Mouse (Mus musculus): ENCODE results near the gene Gm3336. TPM values are rescaled to one million over a fixed set of nuclear protein-coding genes. Genes with fewer than 3 reads are reported as not detected.

Gene Gm3336
- polyA plus RNA-seq, 1 experiment from 2014 or later = 32.2 TPM

GRCm38 (mm10) chr8:70762118-70762517, 43.8 kb downstream of the Gm3336 start:
- ATAC-seq (ENCODE audit: low FRiP score, low TSS enrichment) (no peak), DNase-seq (ENCODE audit: low spot score) (no peak)
- TF ChIP-seq EP300 (optimal IDR thresholded peaks at IDR 0.05) = no peak
- TF ChIP-seq CTCF (IDR thresholded peaks at IDR 0.05; ENCODE audit: low read depth) = no peak
- 0 out of 2 replicates have a peak, but pooled peaks cover 7% of the 10 kb centered on the region for H3K4me1 ChIP-seq (replicated peaks; ENCODE audit: control insufficient read depth, insufficient read depth)
- no peak overlapping the region for H3K4me3 ChIP-seq (ENCODE audit: low read depth, low read length)
- H3K9me3 ChIP-seq (ENCODE audit: control insufficient read depth, low read length) = no peaks in the 10 kb centered on the region
- H3K27ac ChIP-seq (replicated peaks) = peak overlapping the region; percentile 24; the same call in 1 of the 2 replicates
- no peak overlapping the region for H3K4me2 ChIP-seq (replicated peaks; ENCODE audit: low read depth)
- H3K36me3 ChIP-seq (ENCODE audit: control insufficient read depth, insufficient read depth, low read length) = peaks cover 9% of the 10 kb centered on the region
- 50% methylated on average over 1 of the region's 1 CpGs for WGBS
- H3K27me3 ChIP-seq (ENCODE audit: control insufficient read depth, insufficient read depth, low read length) = no peaks in the 10 kb centered on the region
- no peak overlapping the region for H3K9ac ChIP-seq (ENCODE audit: low read length)

- Histone ChIP-seq H3K4me2 (replicated peaks; ENCODE audit: low read depth) (no peak overlapping the region), H3K4me1 (replicated peaks; ENCODE audit: control insufficient read depth, insufficient read depth) (0 out of 2 replicates have a peak, but pooled peaks cover 7% of the 10 kb centered on the region)
- 7% methylated on average over 3 of the region's 3 CpGs for WGBS
Observed at GRCm38 (mm10) chr8:70763354-70763753, 45.0 kb downstream of the Gm3336 start.

DNA sequence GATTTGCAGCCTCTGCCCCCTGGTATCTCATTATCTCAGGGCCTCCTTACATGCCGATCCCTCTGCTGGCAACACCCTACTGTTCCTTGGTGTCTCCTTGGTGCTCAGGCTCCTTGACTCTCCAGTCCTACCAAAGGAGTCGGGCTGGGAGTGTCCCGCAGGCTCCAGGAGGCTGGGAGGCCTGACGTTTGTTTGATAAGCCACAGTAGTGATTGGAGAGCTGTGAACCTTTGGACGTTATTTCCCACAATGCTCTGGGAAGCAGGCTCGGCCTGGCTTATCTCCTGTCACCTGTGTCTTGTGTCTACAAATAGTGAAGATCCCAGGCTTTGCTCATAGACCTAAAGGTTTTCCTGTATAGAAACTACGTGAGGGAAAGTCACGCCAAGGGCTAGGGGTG, 45.7 kb downstream of the Gm3336 start:
- Histone ChIP-seq H3K36me3 (ENCODE audit: control insufficient read depth, insufficient read depth, low read length) (peaks cover 13% of the 10 kb centered on the region), H3K27me3 (ENCODE audit: control insufficient read depth, insufficient read depth, low read length) (no peaks in the 10 kb centered on the region), H3K27ac (replicated peaks) (peak overlapping the region; percentile 82), H3K4me3 (ENCODE audit: low read depth, low read length) (no peak overlapping the region), H3K9me3 (ENCODE audit: control insufficient read depth, low read length) (no peaks in the 10 kb centered on the region), H3K4me1 (replicated peaks; ENCODE audit: control insufficient read depth, insufficient read depth) (0 out of 2 replicates have a peak, but pooled peaks cover 7% of the 10 kb centered on the region), H3K9ac (ENCODE audit: low read length) (no peak overlapping the region), H3K4me2 (replicated peaks; ENCODE audit: low read depth) (no peak overlapping the region)
- DNase-seq (ENCODE audit: low spot score) (peak; percentile 86), ATAC-seq (ENCODE audit: low FRiP score, low TSS enrichment) (peak; percentile 49)
- no peak for TF ChIP-seq CTCF (IDR thresholded peaks at IDR 0.05; ENCODE audit: low read depth)
- TF ChIP-seq EP300 (optimal IDR thresholded peaks at IDR 0.05) = no peak
- 60% methylated on average over 8 of the region's 8 CpGs for WGBS

More at GRCm38 (mm10) chr8:70763354-70763753, 45.0 kb downstream of the Gm3336 start:
- Histone ChIP-seq H3K9me3 (ENCODE audit: control insufficient read depth, low read length) (no peaks in the 10 kb centered on the region), H3K36me3 (ENCODE audit: control insufficient read depth, insufficient read depth, low read length) (peaks cover 12% of the 10 kb centered on the region), H3K27ac (replicated peaks) (peak overlapping the region; percentile 81), H3K9ac (ENCODE audit: low read length) (no peak overlapping the region), H3K4me3 (ENCODE audit: low read depth, low read length) (no peak overlapping the region), H3K27me3 (ENCODE audit: control insufficient read depth, insufficient read depth, low read length) (no peaks in the 10 kb centered on the region)
- ATAC-seq (ENCODE audit: low FRiP score, low TSS enrichment) (no peak), DNase-seq (ENCODE audit: low spot score) (peak; percentile 64)
- TF ChIP-seq CTCF (IDR thresholded peaks at IDR 0.05; ENCODE audit: low read depth) (peak; percentile 87), EP300 (optimal IDR thresholded peaks at IDR 0.05) (no peak)

- Histone ChIP-seq H3K9me3 (ENCODE audit: control insufficient read depth, low read length) (no peaks in the 10 kb centered on the region), H3K4me3 (ENCODE audit: low read depth, low read length) (no peak overlapping the region), H3K27ac (replicated peaks) (peak overlapping the region; percentile 82), H3K4me1 (replicated peaks; ENCODE audit: control insufficient read depth, insufficient read depth) (0 out of 2 replicates have a peak, but pooled peaks cover 3% of the 10 kb centered on the region), H3K9ac (ENCODE audit: low read length) (no peak overlapping the region), H3K4me2 (replicated peaks; ENCODE audit: low read depth) (peak overlapping the region; percentile 87), H3K36me3 (ENCODE audit: control insufficient read depth, insufficient read depth, low read length) (peaks cover 14% of the 10 kb centered on the region), H3K27me3 (ENCODE audit: control insufficient read depth, insufficient read depth, low read length) (no peaks in the 10 kb centered on the region)
- no peak for TF ChIP-seq CTCF (IDR thresholded peaks at IDR 0.05; ENCODE audit: low read depth)
- no peak for TF ChIP-seq EP300 (optimal IDR thresholded peaks at IDR 0.05)
- peak; percentile 67 for DNase-seq (ENCODE audit: low spot score)
- WGBS = 73% methylated on average over 13 of the region's 13 CpGs
- ATAC-seq (ENCODE audit: low FRiP score, low TSS enrichment) = no peak
Observed at GRCm38 (mm10) chr8:70764676-70765075, 46.3 kb downstream of the Gm3336 start.

DNA sequence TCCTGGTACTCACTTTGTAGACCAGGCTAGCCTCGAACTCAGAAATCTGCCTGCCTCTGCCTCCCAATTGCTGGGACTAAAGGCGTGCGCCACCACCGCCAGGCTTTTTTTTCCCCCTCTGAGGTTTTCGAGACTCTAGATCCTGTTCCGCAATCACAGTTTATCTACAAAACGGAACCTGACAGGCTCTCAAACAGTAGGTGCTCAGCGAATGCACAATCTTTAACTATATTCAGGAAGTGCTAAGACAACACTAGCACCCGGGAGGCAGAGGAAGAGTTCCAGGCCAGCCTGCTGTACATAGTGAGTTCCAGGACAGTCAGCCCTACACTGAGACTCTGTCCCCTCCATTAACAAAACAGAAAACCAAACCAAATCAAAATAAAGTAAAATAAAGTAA, 47.0 kb downstream of the Gm3336 start:
- WGBS = 50% methylated on average over 9 of the region's 9 CpGs
- no peaks in the 10 kb centered on the region for H3K9me3 ChIP-seq (ENCODE audit: control insufficient read depth, low read length)
- H3K27ac ChIP-seq (replicated peaks) = peak overlapping the region; percentile 82
- H3K9ac ChIP-seq (ENCODE audit: low read length) = peak overlapping the region; percentile 70
- peaks cover 17% of the 10 kb centered on the region for H3K36me3 ChIP-seq (ENCODE audit: control insufficient read depth, insufficient read depth, low read length)
- no peaks in the 10 kb centered on the region for H3K27me3 ChIP-seq (ENCODE audit: control insufficient read depth, insufficient read depth, low read length)
- ATAC-seq (ENCODE audit: low FRiP score, low TSS enrichment) (no peak), DNase-seq (ENCODE audit: low spot score) (no peak)
- H3K4me2 ChIP-seq (replicated peaks; ENCODE audit: low read depth) = peak overlapping the region; percentile 87
- TF ChIP-seq CTCF (IDR thresholded peaks at IDR 0.05; ENCODE audit: low read depth) (no peak), EP300 (optimal IDR thresholded peaks at IDR 0.05) (no peak)
- 0 out of 2 replicates have a peak, but pooled peaks cover 3% of the 10 kb centered on the region for H3K4me1 ChIP-seq (replicated peaks; ENCODE audit: control insufficient read depth, insufficient read depth)
- peak overlapping the region; percentile 48 for H3K4me3 ChIP-seq (ENCODE audit: low read depth, low read length)

DNA sequence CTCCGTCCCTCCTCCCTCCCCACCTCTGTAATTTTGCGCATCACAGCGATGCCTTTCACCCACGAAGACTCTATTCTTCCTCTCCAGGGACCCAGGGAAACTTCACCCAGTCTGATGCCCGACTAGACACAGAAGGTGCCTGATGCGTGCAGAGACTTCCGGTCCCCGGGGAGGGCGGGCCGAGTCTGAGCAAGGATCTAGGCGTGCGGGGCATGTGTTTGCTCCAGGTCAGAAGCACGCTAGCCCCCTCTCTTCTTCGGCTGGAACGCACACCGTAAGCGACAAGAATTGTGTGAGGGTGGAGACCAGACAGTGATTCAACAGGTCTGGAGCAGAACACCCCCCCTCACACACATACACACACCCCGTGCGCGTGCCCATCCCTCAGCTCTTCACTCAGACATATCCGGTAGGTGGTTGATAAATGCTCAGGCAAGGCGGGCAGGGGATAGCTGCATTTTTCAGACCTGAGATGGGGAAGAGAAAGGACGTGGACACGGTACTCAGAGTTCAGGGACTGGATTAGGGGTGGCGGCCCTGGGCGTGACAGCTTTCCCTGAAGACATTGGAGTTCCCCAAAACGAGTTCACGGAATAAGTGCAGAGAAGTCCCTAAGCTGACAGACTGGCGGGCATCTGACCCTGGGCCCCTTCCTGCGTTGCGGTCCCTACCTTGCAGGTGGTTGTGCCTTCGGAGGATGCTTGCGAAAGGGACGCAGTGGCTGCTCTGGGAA, 47.7 kb downstream of the Gm3336 start:
- Histone ChIP-seq H3K36me3 (ENCODE audit: control insufficient read depth, insufficient read depth, low read length) (peaks cover 22% of the 10 kb centered on the region), H3K27me3 (ENCODE audit: control insufficient read depth, insufficient read depth, low read length) (no peaks in the 10 kb centered on the region), H3K4me3 (ENCODE audit: low read depth, low read length) (peak overlapping the region; percentile 48), H3K9me3 (ENCODE audit: control insufficient read depth, low read length) (no peaks in the 10 kb centered on the region), H3K9ac (ENCODE audit: low read length) (peak overlapping the region; percentile 70), H3K4me2 (replicated peaks; ENCODE audit: low read depth) (peak overlapping the region; percentile 87), H3K27ac (replicated peaks) (peak overlapping the region; percentile 79), H3K4me1 (replicated peaks; ENCODE audit: control insufficient read depth, insufficient read depth) (0 out of 2 replicates have a peak, but pooled peaks cover 3% of the 10 kb centered on the region)
- no peak for TF ChIP-seq EP300 (optimal IDR thresholded peaks at IDR 0.05)
- no peak for TF ChIP-seq CTCF (IDR thresholded peaks at IDR 0.05; ENCODE audit: low read depth)
- ATAC-seq (ENCODE audit: low FRiP score, low TSS enrichment) (no peak), DNase-seq (ENCODE audit: low spot score) (peak; percentile 71)
- WGBS = 1% methylated on average over 34 of the region's 34 CpGs
